Mouse (Mus musculus) neural tube, embryonic 11.5 days (tissue): ENCODE measurements around the gene Tnr. TPM values are rescaled to one million over a fixed set of nuclear protein-coding genes. Genes with fewer than 3 reads are reported as not detected.

ENCODE experiments used
- ATAC-seq: fragments of 200-750 bp; cut with Nextera tagmentation; 2 replicates; pipeline ENCODE4 v1.8.0; 2017; ENCODE audit warnings: moderate number of reproducible peaks, mild to moderate bottlenecking, moderate TSS enrichment, moderate library complexity; ENCODE audit not compliant: insufficient read depth, low FRiP score, low TSS enrichment
- DNase-seq: peaks from one replicate; pipeline ENCODE4 v3.0.0-alpha.2; 2015; ENCODE audit warnings: low spot score
- H3K27ac ChIP-seq: fragments of 300-500 bp; sonication (generic); 2 replicates; pipeline ENCODE4 v1.5.1; 2014; ENCODE audit warnings: low read depth, mild to moderate bottlenecking, low read length
- H3K27me3 ChIP-seq: fragments of 300-500 bp; sonication (generic); 2 replicates; pipeline ENCODE4 v1.6.1; 2014; ENCODE audit warnings: mild to moderate bottlenecking, low read length, mixed read lengths; ENCODE audit not compliant: control insufficient read depth, insufficient read depth
- H3K36me3 ChIP-seq: fragments of 300-500 bp; sonication (generic); 2 replicates; pipeline ENCODE4 v1.6.1; 2014; ENCODE audit warnings: mild to moderate bottlenecking, low read length, moderate library complexity, mixed read lengths; ENCODE audit not compliant: control insufficient read depth, insufficient read depth
- H3K4me1 ChIP-seq: fragments of 300-500 bp; sonication (generic); 2 replicates; pipeline ENCODE4 v1.6.1; 2014; ENCODE audit warnings: low read length, mixed read lengths; ENCODE audit not compliant: control insufficient read depth, insufficient read depth
- H3K4me2 ChIP-seq: fragments of 300-500 bp; sonication (generic); 2 replicates; pipeline ENCODE4 v1.6.1; 2014; ENCODE audit warnings: low read depth, mild to moderate bottlenecking, moderate library complexity
- H3K4me3 ChIP-seq: fragments of 300-500 bp; sonication (generic); 2 replicates; pipeline ENCODE4 v1.5.1; 2014; ENCODE audit warnings: low read depth, low read length
- H3K9ac ChIP-seq: fragments of 300-500 bp; sonication (generic); 2 replicates; pipeline ENCODE4 v1.6.1; 2014; ENCODE audit warnings: mild to moderate bottlenecking, low read length
- H3K9me3 ChIP-seq: fragments of 300-500 bp; sonication (generic); 2 replicates; pipeline ENCODE4 v1.6.1; 2016; ENCODE audit warnings: low read length; ENCODE audit not compliant: control insufficient read depth
- WGBS: fragments of 180-500 bp; shearing (Covaris S2); extraction: QIAGEN DNeasy Blood & Tissue Kit; methylation state at CpG from one replicate; pipeline ENCODE4 v1.1.7; 2014; 5-methylcytosine and 5-hydroxymethylcytosine counted together
- polyA plus RNA-seq: library from polyadenylated mRNA; unstranded; fragments of >200 nt; fragmentation: Nextera tagmentation; extraction: Ambion mirVana; gene quantifications from 2 replicates; pipeline ENCODE4 v1.2.1, GENCODE M21; 2014

The Tnr gene
- polyA plus RNA-seq, 1 experiment from 2014 or later = 1.2 TPM

DNA sequence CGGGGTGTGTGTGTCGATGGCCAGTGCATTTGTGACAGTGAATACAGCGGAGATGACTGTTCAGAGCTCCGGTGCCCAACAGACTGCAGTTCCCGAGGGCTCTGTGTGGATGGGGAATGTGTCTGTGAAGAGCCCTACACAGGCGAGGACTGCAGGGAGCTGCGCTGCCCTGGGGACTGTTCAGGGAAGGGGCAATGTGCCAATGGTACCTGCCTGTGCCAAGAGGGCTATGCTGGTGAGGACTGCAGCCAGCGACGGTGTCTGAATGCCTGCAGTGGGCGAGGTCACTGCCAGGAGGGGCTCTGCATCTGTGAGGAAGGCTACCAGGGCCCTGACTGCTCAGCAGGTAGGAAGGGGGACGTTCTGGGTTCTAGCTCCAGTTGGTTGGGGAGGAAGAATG, 328.5 kb downstream of the Tnr start:
- DNase-seq = no peak

GRCm38 (mm10) chr1:159854261-159854660, 330.7 kb downstream of the Tnr start:
- Histone ChIP-seq H3K9me3 (no peaks in the 10 kb centered on the region), H3K36me3 (no peaks in the 10 kb centered on the region), H3K4me1 (no peaks in the 10 kb centered on the region), H3K4me3 (no peak overlapping the region), H3K9ac (no peak overlapping the region), H3K27me3 (no peaks in the 10 kb centered on the region), H3K4me2 (no peak overlapping the region), H3K27ac (no peak overlapping the region)
- WGBS = 79% methylated on average over 1 of the region's 1 CpGs
- ATAC-seq (no peak), DNase-seq (no peak)

More for the DNA sequence above, 328.5 kb downstream of the Tnr start:
- no peak for ATAC-seq
- no peak overlapping the region for H3K4me2 ChIP-seq
- H3K36me3 ChIP-seq = no peaks in the 10 kb centered on the region
- no peaks in the 10 kb centered on the region for H3K9me3 ChIP-seq
- WGBS = 88% methylated on average over 11 of the region's 11 CpGs
- H3K9ac ChIP-seq = no peak overlapping the region
- no peaks in the 10 kb centered on the region for H3K4me1 ChIP-seq
- H3K4me3 ChIP-seq = no peak overlapping the region
- no peaks in the 10 kb centered on the region for H3K27me3 ChIP-seq
- no peak overlapping the region for H3K27ac ChIP-seq

GRCm38 (mm10) chr1:159861782-159862474, 338.4 kb downstream of the Tnr start:
- Histone ChIP-seq H3K4me1 (no peaks in the 10 kb centered on the region), H3K4me3 (no peak overlapping the region), H3K27ac (no peak overlapping the region), H3K9me3 (no peaks in the 10 kb centered on the region), H3K36me3 (no peaks in the 10 kb centered on the region), H3K9ac (no peak overlapping the region), H3K4me2 (no peak overlapping the region), H3K27me3 (no peaks in the 10 kb centered on the region)
- no peak for ATAC-seq
- DNase-seq = no peak
- WGBS = 85% methylated on average over 3 of the region's 3 CpGs

DNA sequence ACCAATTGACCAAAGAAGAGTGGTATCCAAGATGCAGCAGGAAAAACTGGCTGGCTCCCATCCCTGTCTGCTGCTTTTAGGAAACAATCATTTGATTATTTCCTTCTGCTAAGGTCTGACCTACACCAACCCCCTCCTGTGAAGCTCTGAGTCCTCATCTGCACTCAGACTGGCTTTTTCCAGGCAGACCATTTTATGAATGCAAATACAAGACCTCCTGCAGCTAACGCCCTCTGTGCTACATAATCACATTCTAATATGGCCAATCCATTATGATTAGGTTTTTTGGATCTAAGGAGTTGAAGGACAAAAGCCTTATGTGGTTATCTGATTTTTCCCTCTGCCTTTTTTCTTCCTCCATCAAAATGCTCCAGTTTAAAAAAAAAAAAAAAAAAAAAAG, 342.1 kb downstream of the Tnr start:
- H3K4me2 ChIP-seq = no peak overlapping the region
- H3K27ac ChIP-seq = no peak overlapping the region
- no peaks in the 10 kb centered on the region for H3K9me3 ChIP-seq
- H3K36me3 ChIP-seq = no peaks in the 10 kb centered on the region
- no peak overlapping the region for H3K4me3 ChIP-seq
- H3K4me1 ChIP-seq = no peaks in the 10 kb centered on the region
- H3K9ac ChIP-seq = no peak overlapping the region
- ATAC-seq (no peak), DNase-seq (no peak)
- 40% methylated on average over 1 of the region's 1 CpGs for WGBS
- H3K27me3 ChIP-seq = no peaks in the 10 kb centered on the region

- Histone ChIP-seq H3K9ac (no peak overlapping the region), H3K27ac (no peak overlapping the region), H3K27me3 (no peaks in the 10 kb centered on the region), H3K9me3 (no peaks in the 10 kb centered on the region), H3K4me1 (no peaks in the 10 kb centered on the region), H3K4me3 (no peak overlapping the region), H3K4me2 (no peak overlapping the region), H3K36me3 (no peaks in the 10 kb centered on the region)
- DNase-seq (no peak), ATAC-seq (no peak)
- 93% methylated on average over 6 of the region's 6 CpGs for WGBS
Measured at GRCm38 (mm10) chr1:159869619-159870441, 346.3 kb downstream of the Tnr start.

DNA sequence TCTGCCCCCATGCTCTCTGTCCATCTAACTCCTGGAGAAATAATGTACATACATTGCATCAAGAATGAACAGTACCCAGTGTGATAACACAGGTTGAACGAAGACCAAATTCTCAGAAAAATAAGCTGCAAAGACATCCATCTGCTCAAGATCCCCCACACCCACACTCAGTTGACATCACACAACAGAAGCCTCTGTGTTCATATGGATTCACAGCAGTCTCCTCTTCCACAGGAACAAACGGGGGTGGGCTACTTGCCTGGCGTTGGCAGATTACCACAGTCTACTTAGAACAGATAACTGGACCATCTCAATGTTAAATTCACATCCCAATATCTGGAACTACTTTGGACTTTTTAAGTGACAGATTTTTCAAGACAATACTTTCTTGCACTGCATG, 349.3 kb downstream of the Tnr start:
- no peak for DNase-seq
- no peak overlapping the region for H3K27ac ChIP-seq

GRCm38 (mm10) chr1:159878681-159879080, 355.1 kb downstream of the Tnr start:
- no peaks in the 10 kb centered on the region for H3K4me1 ChIP-seq
- no peak overlapping the region for H3K9ac ChIP-seq
- H3K27me3 ChIP-seq = no peaks in the 10 kb centered on the region
- 50% methylated on average over 3 of the region's 3 CpGs for WGBS
- ATAC-seq (no peak), DNase-seq (peak; percentile 36)
- no peaks in the 10 kb centered on the region for H3K9me3 ChIP-seq
- no peaks in the 10 kb centered on the region for H3K36me3 ChIP-seq
- H3K4me3 ChIP-seq = no peak overlapping the region
- no peak overlapping the region for H3K4me2 ChIP-seq
- no peak overlapping the region for H3K27ac ChIP-seq

More for the DNA sequence above, 349.3 kb downstream of the Tnr start:
- Histone ChIP-seq H3K4me2 (no peak overlapping the region), H3K9ac (no peak overlapping the region), H3K4me3 (no peak overlapping the region), H3K4me1 (no peaks in the 10 kb centered on the region), H3K27me3 (no peaks in the 10 kb centered on the region), H3K36me3 (no peaks in the 10 kb centered on the region), H3K9me3 (no peaks in the 10 kb centered on the region)
- no peak for ATAC-seq
- 84% methylated on average over 3 of the region's 3 CpGs for WGBS

GRCm38 (mm10) chr1:159879866-159880265, 356.3 kb downstream of the Tnr start:
- Histone ChIP-seq H3K9me3 (no peaks in the 10 kb centered on the region), H3K4me1 (no peaks in the 10 kb centered on the region)
- 85% methylated on average over 4 of the region's 4 CpGs for WGBS

GRCm38 (mm10) chr1:159885476-159885875, 361.9 kb downstream of the Tnr start:
- H3K36me3 ChIP-seq = no peaks in the 10 kb centered on the region
- WGBS = 45% methylated on average over 3 of the region's 3 CpGs
- no peak overlapping the region for H3K9ac ChIP-seq
- H3K4me1 ChIP-seq = no peaks in the 10 kb centered on the region
- H3K4me3 ChIP-seq = no peak overlapping the region
- H3K9me3 ChIP-seq = no peaks in the 10 kb centered on the region
- ATAC-seq (no peak), DNase-seq (no peak)
- H3K4me2 ChIP-seq = no peak overlapping the region
- H3K27ac ChIP-seq = no peak overlapping the region
- no peaks in the 10 kb centered on the region for H3K27me3 ChIP-seq

More at GRCm38 (mm10) chr1:159879866-159880265, 356.3 kb downstream of the Tnr start:
- Histone ChIP-seq H3K36me3 (no peaks in the 10 kb centered on the region), H3K4me3 (no peak overlapping the region), H3K27me3 (no peaks in the 10 kb centered on the region), H3K27ac (no peak overlapping the region), H3K4me2 (no peak overlapping the region), H3K9ac (no peak overlapping the region)
- ATAC-seq = no peak
- DNase-seq = no peak
